Mouse (Mus musculus) lung, embryonic 15.5 days (tissue): ENCODE results near the gene Glipr1. TPM values are rescaled to one million over a fixed set of nuclear protein-coding genes. Genes with fewer than 3 reads are reported as not detected.

Experiments
- polyA plus RNA-seq: library from polyadenylated mRNA; unstranded; fragments of >200 nt; fragmentation: Nextera tagmentation; extraction: Ambion mirVana; gene quantifications from 2 replicates; pipeline ENCODE4 v1.2.1, GENCODE M21; 2015

The Glipr1 gene
- polyA plus RNA-seq, 1 experiment from 2014 or later, result 3.3 TPM

Other genes starting within 250 kb of the Glipr1 start
- gene Krr1, start 30.0 kb downstream of the Glipr1 start, polyA plus RNA-seq, result 49.1 and 50.0 TPM in 2 replicates
- not detected in 2 replicates for gene Glipr1l1, start 57.6 kb upstream of the Glipr1 start, polyA plus RNA-seq
- not detected in 2 replicates for gene Glipr1l2, start 80.7 kb upstream of the Glipr1 start, polyA plus RNA-seq
- not detected in 2 replicates for gene Glipr1l3, start 157.7 kb upstream of the Glipr1 start, polyA plus RNA-seq
- 0.70 and 0.82 TPM in 2 replicates for gene Caps2, start 161.0 kb upstream of the Glipr1 start, polyA plus RNA-seq